Mouse (Mus musculus) forebrain, embryonic 14.5 days (tissue): ENCODE data around the gene Tcf12. TPM values are rescaled to one million over a fixed set of nuclear protein-coding genes. Genes with fewer than 3 reads are reported as not detected.
A peak's percentile ranks its signal among the peaks of the same experiment; 100 is the strongest.

Experiments used
- ATAC-seq: fragments of 200-750 bp; cut with Nextera tagmentation; 2 replicates; pipeline ENCODE4 v1.8.0; 2017; ENCODE audit warnings: mild to moderate bottlenecking, moderate library complexity
- DNase-seq: peaks from one replicate; pipeline ENCODE4 v3.0.0-alpha.2; 2015; ENCODE audit warnings: low spot score
- H3K27ac ChIP-seq: fragments of 300-500 bp; sonication (generic); 2 replicates; pipeline ENCODE4 v1.5.1; 2014; ENCODE audit warnings: low read depth, mild to moderate bottlenecking, control low read depth, low read length, moderate library complexity
- H3K27me3 ChIP-seq: fragments of 300-500 bp; sonication (generic); replicated peaks from 2 replicates; pipeline ENCODE4 v1.6.1; 2014; ENCODE audit warnings: low read length, control low read depth, mixed read lengths; ENCODE audit not compliant: control insufficient read depth, insufficient read depth
- H3K36me3 ChIP-seq: fragments of 300-500 bp; sonication (generic); 2 replicates; pipeline ENCODE4 v1.6.1; 2014; ENCODE audit warnings: low read length, control low read depth; ENCODE audit not compliant: control insufficient read depth, insufficient read depth
- H3K4me1 ChIP-seq: fragments of 300-500 bp; sonication (generic); 2 replicates; pipeline ENCODE4 v1.6.1; 2014; ENCODE audit warnings: antibody characterized with exemption, low read length, control low read depth; ENCODE audit not compliant: control insufficient read depth, insufficient read depth
- H3K4me2 ChIP-seq: fragments of 300-500 bp; sonication (generic); 2 replicates; pipeline ENCODE4 v1.6.1; 2014; ENCODE audit warnings: mild to moderate bottlenecking, control low read depth, low read length
- H3K4me3 ChIP-seq: fragments of 300-500 bp; sonication (generic); 2 replicates; pipeline ENCODE4 v1.5.1; 2014; ENCODE audit warnings: low read depth, low read length, control low read depth
- H3K9ac ChIP-seq: fragments of 300-500 bp; sonication (generic); 2 replicates; pipeline ENCODE4 v1.6.1; 2014; ENCODE audit warnings: mild to moderate bottlenecking, low read length, control low read depth, moderate library complexity
- H3K9me3 ChIP-seq: fragments of 300-500 bp; sonication (generic); replicated peaks from 2 replicates; pipeline ENCODE4 v1.6.1; 2016; ENCODE audit warnings: low read length, control low read depth, mixed read lengths; ENCODE audit not compliant: control insufficient read depth
- WGBS: fragments of 180-500 bp; shearing (Covaris S2); extraction: QIAGEN DNeasy Blood & Tissue Kit; methylation state at CpG from one replicate; pipeline ENCODE4 v1.1.7; 2014; 5-methylcytosine and 5-hydroxymethylcytosine counted together
- polyA plus RNA-seq: library from polyadenylated mRNA; unstranded; fragments of >200 nt; fragmentation: Nextera tagmentation; extraction: Ambion mirVana; gene quantifications from 2 replicates; pipeline ENCODE4 v1.2.1, GENCODE M21; 2014

Tcf12 gene
- polyA plus RNA-seq, 1 experiment from 2014 or later, result 68.1 TPM

- Histone ChIP-seq H3K36me3 (no peaks in the 10 kb centered on the region), H3K4me1 (peaks cover 7% of the 10 kb centered on the region), H3K27ac (no peak overlapping the region), H3K4me2 (no peak overlapping the region), H3K27me3 (no peaks in the 10 kb centered on the region), H3K4me3 (no peak overlapping the region), H3K9me3 (no peaks in the 10 kb centered on the region), H3K9ac (no peak overlapping the region)
- no peak for DNase-seq
- ATAC-seq, result no peak
Measured at GRCm38 (mm10) chr9:72040156-72040555, 71.5 kb downstream of the Tcf12 start.

DNA sequence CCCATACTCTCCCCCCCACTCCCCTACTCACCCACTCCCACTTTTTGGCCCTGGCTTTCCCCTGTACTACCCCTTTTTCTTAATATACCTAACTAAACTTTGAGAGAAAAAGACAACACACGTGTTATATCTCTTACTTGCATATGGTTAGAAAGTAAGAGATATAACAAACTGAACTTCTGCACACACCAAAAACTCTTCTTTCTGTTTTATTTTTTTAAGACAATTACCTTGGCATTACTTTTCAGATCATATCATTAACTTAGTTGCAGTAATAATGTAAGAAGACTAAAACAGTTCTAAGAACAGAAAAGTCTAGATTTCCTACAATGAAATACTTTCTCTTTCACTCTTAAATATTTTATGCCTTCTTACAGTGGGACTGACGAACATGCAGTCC is 72.3 kb downstream of the Tcf12 start:
- ATAC-seq (no peak), DNase-seq (no peak)
- H3K4me2 ChIP-seq, result no peak overlapping the region
- H3K9me3 ChIP-seq, result no peaks in the 10 kb centered on the region
- H3K36me3 ChIP-seq, result no peaks in the 10 kb centered on the region
- H3K4me1 ChIP-seq, result peaks cover 7% of the 10 kb centered on the region
- H3K4me3 ChIP-seq, result no peak overlapping the region
- H3K9ac ChIP-seq, result no peak overlapping the region
- no peaks in the 10 kb centered on the region for H3K27me3 ChIP-seq
- 96% methylated on average over 2 of the region's 2 CpGs for WGBS
- no peak overlapping the region for H3K27ac ChIP-seq

- ATAC-seq (no peak), DNase-seq (peak; percentile 16)
- H3K4me3 ChIP-seq, result no peak overlapping the region
- H3K36me3 ChIP-seq, result no peaks in the 10 kb centered on the region
- no peak overlapping the region for H3K4me2 ChIP-seq
- no peak overlapping the region for H3K27ac ChIP-seq
- H3K27me3 ChIP-seq, result no peaks in the 10 kb centered on the region
- H3K9ac ChIP-seq, result no peak overlapping the region
- H3K4me1 ChIP-seq, result peaks cover 11% of the 10 kb centered on the region
- WGBS, result 58% methylated on average over 2 of the region's 2 CpGs
- H3K9me3 ChIP-seq, result no peaks in the 10 kb centered on the region
Measured at GRCm38 (mm10) chr9:72037059-72037516, 74.6 kb downstream of the Tcf12 start.

- Histone ChIP-seq H3K4me1 (peaks cover 11% of the 10 kb centered on the region), H3K27me3 (no peaks in the 10 kb centered on the region), H3K4me2 (no peak overlapping the region), H3K9me3 (no peaks in the 10 kb centered on the region), H3K4me3 (no peak overlapping the region), H3K27ac (no peak overlapping the region), H3K9ac (no peak overlapping the region), H3K36me3 (no peaks in the 10 kb centered on the region)
- DNase-seq (no peak), ATAC-seq (no peak)
- WGBS, result 87% methylated on average over 3 of the region's 3 CpGs
Measured at GRCm38 (mm10) chr9:72036257-72036656, 75.4 kb downstream of the Tcf12 start.

DNA sequence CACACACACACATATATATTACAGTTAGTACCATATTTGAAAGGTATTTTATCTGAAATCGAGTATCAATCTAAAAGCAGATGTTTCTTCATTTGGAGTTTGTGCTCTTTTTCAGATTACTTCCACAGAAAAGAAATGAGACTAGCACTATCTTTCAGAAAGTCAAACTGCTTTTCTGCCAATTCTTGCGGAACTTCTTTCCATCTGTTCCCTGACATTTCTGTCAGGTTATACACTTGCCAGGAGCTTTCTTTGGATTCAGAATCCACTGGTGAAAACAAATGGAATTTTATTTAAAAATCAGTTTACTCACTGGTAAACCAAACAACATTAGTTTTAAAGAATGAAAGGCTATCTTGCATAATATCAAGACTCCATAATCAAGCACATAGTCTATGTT is 78.4 kb downstream of the Tcf12 start:
- H3K36me3 ChIP-seq, result no peaks in the 10 kb centered on the region
- H3K27me3 ChIP-seq, result no peaks in the 10 kb centered on the region
- WGBS, result 75% methylated on average over 2 of the region's 2 CpGs
- H3K9me3 ChIP-seq, result no peaks in the 10 kb centered on the region
- H3K27ac ChIP-seq, result no peak overlapping the region
- H3K4me2 ChIP-seq, result no peak overlapping the region
- H3K4me3 ChIP-seq, result no peak overlapping the region
- DNase-seq (peak; percentile 49), ATAC-seq (no peak)
- H3K9ac ChIP-seq, result no peak overlapping the region
- peaks cover 11% of the 10 kb centered on the region for H3K4me1 ChIP-seq

DNA sequence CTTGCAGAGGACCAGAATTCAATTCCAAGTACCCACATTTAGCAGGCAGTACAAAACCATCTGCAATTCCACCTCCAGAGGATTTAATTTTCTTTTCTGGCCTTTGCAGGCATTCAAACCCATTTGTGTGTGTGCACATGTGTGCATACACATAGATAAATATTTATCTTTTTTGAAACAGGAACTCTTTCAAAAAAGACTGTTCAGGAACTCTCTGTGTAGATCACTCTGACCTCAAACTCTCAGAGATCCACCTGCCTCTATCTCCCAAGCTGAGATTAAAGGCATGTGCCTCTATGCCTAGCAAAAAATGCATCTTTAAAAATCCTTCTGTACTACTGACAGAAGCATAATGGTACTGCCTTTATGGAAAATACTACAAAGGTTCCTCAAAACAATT is 81.4 kb downstream of the Tcf12 start:
- DNase-seq (no peak), ATAC-seq (no peak)
- 0 out of 2 replicates have a peak, but pooled peaks cover 4% of the 10 kb centered on the region for H3K4me1 ChIP-seq
- H3K9ac ChIP-seq, result no peak overlapping the region
- no peaks in the 10 kb centered on the region for H3K27me3 ChIP-seq
- H3K4me3 ChIP-seq, result no peak overlapping the region
- H3K9me3 ChIP-seq, result no peaks in the 10 kb centered on the region
- no peak overlapping the region for H3K4me2 ChIP-seq
- H3K27ac ChIP-seq, result no peak overlapping the region
- H3K36me3 ChIP-seq, result no peaks in the 10 kb centered on the region

DNA sequence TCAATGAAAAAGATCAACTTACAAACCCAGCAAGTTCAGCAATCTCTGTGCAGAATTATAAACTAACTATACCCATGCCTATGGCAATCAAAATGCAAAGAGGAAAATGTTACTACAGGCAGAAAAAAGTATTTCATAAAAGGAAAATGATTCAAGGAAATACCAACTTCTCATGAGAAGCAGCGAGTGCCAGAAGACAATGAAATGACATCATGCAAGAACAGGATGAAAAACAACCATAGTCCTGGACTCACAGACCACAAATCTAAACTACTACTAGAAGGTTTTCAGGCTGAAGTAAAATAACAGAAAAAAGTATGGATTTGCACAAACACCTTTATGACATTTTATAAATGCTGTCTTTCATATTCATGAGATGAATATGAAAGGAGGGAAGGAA is 82.1 kb downstream of the Tcf12 start:
- ATAC-seq, result no peak
- no peaks in the 10 kb centered on the region for H3K36me3 ChIP-seq
- H3K9ac ChIP-seq, result no peak overlapping the region
- no peak overlapping the region for H3K27ac ChIP-seq
- no peaks in the 10 kb centered on the region for H3K9me3 ChIP-seq
- H3K4me1 ChIP-seq, result 0 out of 2 replicates have a peak, but pooled peaks cover 4% of the 10 kb centered on the region
- no peak overlapping the region for H3K4me2 ChIP-seq
- WGBS, result 76% methylated on average over 1 of the region's 1 CpGs
- H3K27me3 ChIP-seq, result no peaks in the 10 kb centered on the region
- DNase-seq, result no peak
- no peak overlapping the region for H3K4me3 ChIP-seq

DNA sequence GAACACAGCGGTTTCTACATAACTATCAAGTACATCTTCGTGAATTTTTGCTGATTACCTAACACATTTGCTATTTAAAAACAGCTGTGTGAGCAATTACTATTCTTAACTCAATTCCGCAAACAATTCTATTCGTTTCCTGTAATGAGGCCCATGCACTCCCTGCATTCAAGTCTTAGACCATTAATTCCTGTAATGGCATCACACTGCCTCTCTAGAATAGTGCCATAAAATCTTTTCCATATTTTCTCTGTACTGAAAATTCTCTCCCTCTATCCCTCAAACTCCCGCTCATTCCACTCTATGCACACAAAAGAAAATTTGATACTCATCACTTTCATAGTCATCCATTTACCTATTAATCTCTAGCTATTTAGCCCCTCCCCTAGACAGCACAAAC is 88.4 kb downstream of the Tcf12 start:
- Histone ChIP-seq H3K9ac (no peak overlapping the region), H3K36me3 (no peaks in the 10 kb centered on the region), H3K4me1 (no peaks in the 10 kb centered on the region), H3K27ac (no peak overlapping the region), H3K4me3 (no peak overlapping the region), H3K27me3 (no peaks in the 10 kb centered on the region), H3K4me2 (no peak overlapping the region), H3K9me3 (no peaks in the 10 kb centered on the region)
- no peak for DNase-seq
- ATAC-seq, result no peak
- 68% methylated on average over 5 of the region's 5 CpGs for WGBS

GRCm38 (mm10) chr9:72021512-72021911 is 90.2 kb downstream of the Tcf12 start:
- no peaks in the 10 kb centered on the region for H3K27me3 ChIP-seq
- H3K9me3 ChIP-seq, result no peaks in the 10 kb centered on the region
- H3K4me3 ChIP-seq, result no peak overlapping the region
- no peaks in the 10 kb centered on the region for H3K4me1 ChIP-seq
- no peak overlapping the region for H3K9ac ChIP-seq
- no peak overlapping the region for H3K27ac ChIP-seq
- ATAC-seq, result no peak
- WGBS, result 51% methylated on average over 3 of the region's 3 CpGs
- H3K4me2 ChIP-seq, result no peak overlapping the region
- DNase-seq, result no peak
- no peaks in the 10 kb centered on the region for H3K36me3 ChIP-seq
